In genomic region chr1:180429819-180430218, GRCm38 (mm10) we compare ENCODE assay signal across 20 mouse cellular contexts. TPM values are rescaled to one million over a fixed set of nuclear protein-coding genes. Genes with fewer than 3 reads are reported as not detected.
DNase-seq lines count a peak whose midpoint lies in the region; ATAC-seq and TF ChIP-seq lines count a peak whose summit lies in the region.
"Had no signal": no experiment of that assay in that cellular context is flagged by ENCODE, and none has a peak within 500 bp of the region (broad histone marks: within the 10 kb centered on the region; RNA-seq: fewer than 3 reads in every experiment).

No protein-coding gene starts in this region.

- TF ChIP-seq POLR2A in bone marrow macrophage, adult 2 months (IDR thresholded peaks at IDR 0.05; ENCODE audit: borderline replicate concordance, low read depth, low read length), result no peak

- WGBS in forebrain, embryonic 14.5 days, result 88% methylated on average over 5 of the region's 5 CpGs

- H3K4me1 ChIP-seq in bone marrow macrophage, adult 2 months (ENCODE audit: control insufficient read depth, insufficient read depth, low read length), result peaks cover 65% of the 10 kb centered on the region
- H3K4me1 ChIP-seq in megakaryocyte, embryonic 14.5 days, result peaks cover 100% of the 10 kb centered on the region
- H3K4me1 ChIP-seq in forebrain, embryonic 14.5 days (ENCODE audit: control insufficient read depth, insufficient read depth, low read length), result peaks cover 5% of the 10 kb centered on the region; the same call in 1 of the 2 replicates

- no peak for TF ChIP-seq CTCF in bone marrow macrophage, adult 2 months (IDR thresholded peaks at IDR 0.05; ENCODE audit: low read depth, low read length)

- H3K4me2 ChIP-seq in forebrain, embryonic 14.5 days (ENCODE audit: low read length), result no peak overlapping the region
- H3K4me2 ChIP-seq: embryonic facial prominence, embryonic 12.5 days; heart, embryonic 13.5 days; hindbrain, embryonic 12.5 days had no signal

- ATAC-seq in CD4-positive, CD25-positive, alpha-beta regulatory T cell, adult 4 months, result no peak
- no peak for ATAC-seq in forebrain, embryonic 14.5 days
- ATAC-seq: forebrain, embryonic 16.5 days; hindbrain, embryonic 16.5 days; inflammation-experienced regulatory T-cells, adult 6 months had no signal

- H3K9me3 ChIP-seq in megakaryocyte, embryonic 14.5 days, result no peaks in the 10 kb centered on the region
- no peaks in the 10 kb centered on the region for H3K9me3 ChIP-seq in forebrain, embryonic 14.5 days (replicated peaks; ENCODE audit: control insufficient read depth, low read length)
- H3K9me3 ChIP-seq: embryonic facial prominence, embryonic 12.5 days; heart, embryonic 13.5 days; hindbrain, embryonic 12.5 days had no signal

- no peak overlapping the region for H3K9ac ChIP-seq in forebrain, embryonic 14.5 days (ENCODE audit: low read length)
- H3K9ac ChIP-seq: embryonic facial prominence, embryonic 12.5 days; heart, embryonic 13.5 days; hindbrain, embryonic 12.5 days had no signal

- peak; percentile 37 for DNase-seq in CD4-positive, CD25-positive, alpha-beta regulatory T cell, adult 2 months (ENCODE audit: low read depth, low spot score)
- no peak for DNase-seq in left cerebral cortex, adult 11 months (ENCODE audit: low spot score)
- no peak for DNase-seq in forebrain, embryonic 14.5 days (ENCODE audit: low spot score)
- no peak for DNase-seq in kidney, postnatal 14 days
- DNase-seq: adrenal gland, postnatal 10 days; cerebellum, adult 11-12 months; cerebellum, adult 9-10 months; cerebellum, postnatal 25 days; gastrocnemius, postnatal 10 days; heart, postnatal 4 days had no signal

- peaks cover 22% of the 10 kb centered on the region for H3K36me3 ChIP-seq in megakaryocyte, embryonic 14.5 days (replicated peaks; ENCODE audit: low read length)
- no peaks in the 10 kb centered on the region for H3K36me3 ChIP-seq in forebrain, embryonic 14.5 days (ENCODE audit: control insufficient read depth, insufficient read depth, low read length)
- H3K36me3 ChIP-seq: embryonic facial prominence, embryonic 12.5 days; heart, embryonic 13.5 days; hindbrain, embryonic 12.5 days had no signal

- no peak overlapping the region for H3K4me3 ChIP-seq in bone marrow macrophage, adult 2 months (ENCODE audit: insufficient read depth, low read length)
- peak overlapping the region; percentile 59 for H3K4me3 ChIP-seq in megakaryocyte, embryonic 14.5 days (replicated peaks)
- H3K4me3 ChIP-seq in forebrain, embryonic 14.5 days (ENCODE audit: low read depth, low read length), result no peak overlapping the region
- H3K4me3 ChIP-seq: embryonic facial prominence, embryonic 12.5 days; heart, embryonic 13.5 days; hindbrain, embryonic 12.5 days had no signal

- no peaks in the 10 kb centered on the region for H3K27me3 ChIP-seq in megakaryocyte, embryonic 14.5 days (replicated peaks)
- H3K27me3 ChIP-seq in forebrain, embryonic 14.5 days (replicated peaks; ENCODE audit: control insufficient read depth, insufficient read depth, low read length), result no peaks in the 10 kb centered on the region
- H3K27me3 ChIP-seq: embryonic facial prominence, embryonic 12.5 days; hindbrain, embryonic 12.5 days had no signal

- peak overlapping the region; percentile 37 for H3K27ac ChIP-seq in bone marrow macrophage, adult 2 months (ENCODE audit: insufficient read depth, low read depth, low read length)
- no peak overlapping the region for H3K27ac ChIP-seq in forebrain, embryonic 14.5 days (ENCODE audit: low read depth, low read length)
- H3K27ac ChIP-seq: embryonic facial prominence, embryonic 12.5 days; heart, embryonic 13.5 days; hindbrain, embryonic 12.5 days had no signal

RNA-seq across cellular contexts. Expression of gene Stum, which starts 53.5 kb away (rescaled TPM):
- not detected for polyA plus RNA-seq in CD4-positive, CD25-positive, alpha-beta regulatory T cell, adult 4 months (2017; shearing (Covaris generic))
- polyA plus RNA-seq in bone marrow macrophage, adult 2 months (2012; ENCODE audit: insufficient read depth, insufficient read length, missing spikeins), result not detected in 2 replicates
- not detected in 2 replicates for polyA plus RNA-seq in megakaryocyte, embryonic 14.5 days (2012; ENCODE audit: insufficient read depth, low replicate concordance)
- 3.2 and 5.3 TPM in 2 replicates for polyA plus RNA-seq in forebrain, embryonic 14.5 days (2014; fragmentation: Nextera tagmentation; extraction: Ambion mirVana)
- polyA plus RNA-seq: C2C12; inflammation-experienced regulatory T-cells, adult 6 months had no signal
